Mouse (Mus musculus) thymus, adult 2 months (tissue): ENCODE measurements around the gene Gm17509.

ENCODE experiments used
- CTCF ChIP-seq: fragments of 200-500 bp; IDR thresholded peaks from 2 replicates; pipeline ENCODE4 v1.5.1; 2012; ENCODE audit warnings: mild to moderate bottlenecking, control low read depth, low read length, moderate library complexity, borderline replicate concordance; ENCODE audit not compliant: control insufficient read depth, poor library complexity, insufficient read depth; ENCODE audit errors: extremely low read depth
- POLR2A ChIP-seq: fragments of 200-500 bp; IDR thresholded peaks from 2 replicates; pipeline ENCODE4 v1.6.1; 2012; ENCODE audit warnings: mild to moderate bottlenecking, low read length, control low read depth, moderate library complexity; ENCODE audit not compliant: control insufficient read depth, poor library complexity, insufficient read depth; ENCODE audit errors: extremely low read depth

DNA sequence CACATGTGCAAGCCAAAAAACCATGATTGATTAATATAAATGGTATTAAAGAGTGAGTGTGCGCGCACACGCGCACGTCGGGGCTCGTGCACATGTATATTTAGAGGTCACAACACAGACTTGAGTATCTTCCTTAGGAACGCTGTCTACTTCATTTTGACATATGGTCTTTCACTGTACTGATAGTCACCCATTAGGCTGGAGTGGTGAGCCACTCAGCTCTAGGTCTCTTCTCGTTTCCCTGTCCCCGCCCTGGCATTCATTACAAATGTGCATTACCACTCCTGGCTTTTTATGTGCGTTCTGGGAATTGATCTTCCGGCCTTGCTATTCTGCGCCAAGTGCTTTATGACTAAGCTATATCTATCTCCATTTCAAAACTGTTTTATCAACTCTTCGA is 47.1 kb upstream of the Gm17509 start:
- TF ChIP-seq CTCF, result no peak
- no peak for TF ChIP-seq POLR2A
